ENCODE assay signal across 9 mouse cellular contexts in genomic region chr2:153592056-153593014, GRCm38 (mm10). TPM values are rescaled to one million over a fixed set of nuclear protein-coding genes. Genes with fewer than 3 reads are reported as not detected.
DNase-seq lines count a peak whose midpoint lies in the region; ATAC-seq and TF ChIP-seq lines count a peak whose summit lies in the region.
"Had no signal": no experiment of that assay in that cellular context is flagged by ENCODE, and none has a peak within 500 bp of the region (broad histone marks: within the 10 kb centered on the region; RNA-seq: fewer than 3 reads in every experiment).

No protein-coding gene starts in this region.

- no peaks in the 10 kb centered on the region for H3K27me3 ChIP-seq in CH12.LX (replicated peaks)
- H3K27me3 ChIP-seq in Patski = no peaks in the 10 kb centered on the region
- no peaks in the 10 kb centered on the region for H3K27me3 ChIP-seq in hindbrain, embryonic 15.5 days

- TF ChIP-seq CTCF in CH12.LX (conservative IDR thresholded peaks at IDR 0.05 in 1 of 2, IDR thresholded peaks at IDR 0.05 in 1 of 2; ENCODE audit: low read depth in 2 of 2, low read length in 2 of 2) (no peak), Patski (IDR thresholded peaks at IDR 0.05) (no peak)

- in situ Hi-C loops in CH12.LX (cut with MboI; ENCODE audit: low pct_ligation_motif_present, low pct_unique_long_range_greater_than_20kb, low sequenced_read_pairs) = loop anchor here (25.0 kb wide), 2 partner anchors 455 to 680 kb away; partner anchors contain the start of gene Mylk2
- in situ Hi-C loops in Patski (cut with MboI; ENCODE audit: low pct_unique_long_range_greater_than_20kb) = loop anchor here (25.0 kb wide), 1 partner anchor 255 kb away; the partner anchor contains the start of gene Asxl1

- peak; percentile 91 for ATAC-seq in Patski
- ATAC-seq in hindbrain, embryonic 15.5 days (ENCODE audit: low FRiP score, low read depth) = no peak

- TF ChIP-seq RAD21 in CH12.LX (IDR thresholded peaks at IDR 0.05; ENCODE audit: low read depth, low read length) = no peak

- WGBS in hindbrain, embryonic 15.5 days = 68% methylated on average over 8 of the region's 8 CpGs

- dilution Hi-C loops in CH12.LX (cut with MboI; ENCODE audit: extremely low pct_ligation_motif_present, extremely low pct_unique_long_range_greater_than_20kb, low sequenced_read_pairs) = no loop called here

- peaks cover 0 to 15% of the 10 kb centered on the region in 2 experiments; a peak in 2 of 4 replicates for H3K4me1 ChIP-seq in CH12.LX (ENCODE audit: control insufficient read depth in 1 of 2, insufficient read depth in 2 of 2)
- peaks cover 11% of the 10 kb centered on the region; the same call in 1 of the 2 replicates for H3K4me1 ChIP-seq in hindbrain, embryonic 15.5 days (replicated peaks)

- H3K36me3 ChIP-seq in CH12.LX (replicated peaks in 1 of 2; ENCODE audit: control insufficient read depth in 1 of 2, insufficient read depth in 1 of 2, low read length in 1 of 2) = no peaks in the 10 kb centered on the region
- H3K36me3 ChIP-seq in hindbrain, embryonic 15.5 days = no peaks in the 10 kb centered on the region

- no peaks in the 10 kb centered on the region for H3K79me2 ChIP-seq in CH12.LX (replicated peaks; ENCODE audit: control insufficient read depth, extremely low read depth, insufficient read depth, poor library complexity, severe bottlenecking)

- H3K9ac ChIP-seq in CH12.LX (ENCODE audit: insufficient read depth, low read depth) = no peak overlapping the region
- no peak overlapping the region for H3K9ac ChIP-seq in hindbrain, embryonic 15.5 days

- no peak for TF ChIP-seq POLR2A in CH12.LX (IDR thresholded peaks at IDR 0.05; ENCODE audit: low read depth, low read length)

- no peaks in the 10 kb centered on the region for H3K9me3 ChIP-seq in CH12.LX (replicated peaks; ENCODE audit: low read length)
- H3K9me3 ChIP-seq in hindbrain, embryonic 15.5 days = no peaks in the 10 kb centered on the region

- no peak overlapping the region for H3K4me2 ChIP-seq in CH12.LX (ENCODE audit: insufficient read depth, low read depth, poor library complexity, severe bottlenecking)
- H3K4me2 ChIP-seq in hindbrain, embryonic 15.5 days = no peak overlapping the region

- DNase-seq in CH12.LX (ENCODE audit: extremely low read depth) (no peak), Patski (ENCODE audit: low read depth, low spot score) (peak; percentile 64)
- peak; percentile 64 to 80 for DNase-seq in kidney, postnatal 4 days
- no peak for DNase-seq in left cerebral cortex, adult 11 months (ENCODE audit: low spot score)
- DNase-seq in embryo, embryonic 10 days (ENCODE audit: low spot score) = no peak
- no peak for DNase-seq in thymus, postnatal 10 days (ENCODE audit: low spot score in 2 of 2)
- DNase-seq: gastrocnemius, adult 2 months had no signal

- no peak for TF ChIP-seq EP300 in CH12.LX (IDR thresholded peaks at IDR 0.05; ENCODE audit: low read length)

- POLR2A ChIA-PET in Patski (lab: Charles Lee) = no interaction called here

- H3K27ac ChIP-seq in CH12.LX (ENCODE audit: insufficient read depth, low read depth) = no peak overlapping the region
- peak overlapping the region; percentile 62 for H3K27ac ChIP-seq in hindbrain, embryonic 15.5 days (replicated peaks)
- H3K27ac ChIP-seq: gastrocnemius, adult 2 months; macrophage had no signal

- no peak overlapping the region for H3K4me3 ChIP-seq in CH12.LX (replicated peaks in 1 of 3; ENCODE audit: low read depth in 2 of 3, low read length in 2 of 3, poor library complexity in 1 of 3)
- no peak overlapping the region for H3K4me3 ChIP-seq in hindbrain, embryonic 15.5 days
- H3K4me3 ChIP-seq: gastrocnemius, adult 2 months had no signal

- CTCF ChIA-PET in Patski (lab: Charles Lee) = interaction anchor here (0.9 to 2.7 kb wide), 2 partner anchors 15 to 114 kb away, joined by 3 to 11 read pairs; no protein-coding TSS in a partner anchor

TF ChIP-seq in CH12.LX, 34 proteins besides CTCF, POLR2A, EP300 and RAD21:
- TF ChIP-seq KAT2A (IDR thresholded peaks at IDR 0.05; ENCODE audit: insufficient replicate concordance, low read length) (no peak), TCF12 (IDR thresholded peaks at IDR 0.05; ENCODE audit: low read depth, low read length) (no peak), ETS1 (conservative IDR thresholded peaks at IDR 0.05; ENCODE audit: low read depth, low read length) (0 out of 2 replicates have a peak, but pooled peaks have one; percentile 7), CHD2 (IDR thresholded peaks at IDR 0.05; ENCODE audit: low read length) (no peak), ZKSCAN1 (IDR thresholded peaks at IDR 0.05; ENCODE audit: borderline replicate concordance, low read depth, low read length) (no peak), ZNF384 (IDR thresholded peaks at IDR 0.05; ENCODE audit: low read depth, low read length) (peak; percentile 34; the same call in 1 of the 2 replicates)

RNA-seq across cellular contexts. Expression of gene Commd7, which starts 40.2 kb away (rescaled TPM):
- total RNA-seq in CH12.LX (2012; rRNA removed) (18.9 and 22.2 TPM in 2 replicates), CH12.LX (2014; rRNA removed) (28.4 and 29.1 TPM in 2 replicates)
- polyA plus RNA-seq in CH12.LX (2012; ENCODE audit: insufficient read length, low read depth) (34.7 and 35.2 TPM in 2 replicates), Patski (2021) (36.7 TPM)
- polyA plus RNA-seq in hindbrain, embryonic 15.5 days (2015; fragmentation: Nextera tagmentation; extraction: Ambion mirVana) = 89.0 and 89.9 TPM in 2 replicates

RNA-seq across cellular contexts. Expression of gene Dnmt3b, which starts 56.9 kb away (rescaled TPM):
- total RNA-seq in CH12.LX (2012; rRNA removed) = 8.4 TPM in 2 replicates
- total RNA-seq in CH12.LX (2014; rRNA removed) = 5.3 and 6.0 TPM in 2 replicates
- 8.9 and 9.4 TPM in 2 replicates for polyA plus RNA-seq in CH12.LX (2012; ENCODE audit: insufficient read length, low read depth)
- polyA plus RNA-seq in Patski (2021) = 1.6 TPM
- polyA plus RNA-seq in hindbrain, embryonic 15.5 days (2015; fragmentation: Nextera tagmentation; extraction: Ambion mirVana) = 3.2 and 3.5 TPM in 2 replicates

Comparison
In these comparisons a context has a peak if more than half of its experiments do, and no peak if none do; other contexts are left out.
1. DNase-seq: peak in Patski (single experiment) and kidney, postnatal 4 days (2 of 2); none in CH12.LX (single experiment), left cerebral cortex, adult 11 months (single experiment), embryo, embryonic 10 days (single experiment) and thymus, postnatal 10 days (0 of 2).